Mouse (Mus musculus): Measurements from ENCODE around the gene Shq1.

Gene Shq1

GRCm38 (mm10) chr6:100670880-100671344 lies at the start of gene Shq1:
Gene Shq1 (minus strand): TSS chr6:100671157.
- DNase-seq (ENCODE audit: extremely low spot score, low spot score), result peak; percentile 83

GRCm38 (mm10) chr6:100720098-100720501 lies 49.1 kb upstream of the Shq1 start:
- DNase-seq (ENCODE audit: extremely low spot score, low spot score), result no peak

DNA sequence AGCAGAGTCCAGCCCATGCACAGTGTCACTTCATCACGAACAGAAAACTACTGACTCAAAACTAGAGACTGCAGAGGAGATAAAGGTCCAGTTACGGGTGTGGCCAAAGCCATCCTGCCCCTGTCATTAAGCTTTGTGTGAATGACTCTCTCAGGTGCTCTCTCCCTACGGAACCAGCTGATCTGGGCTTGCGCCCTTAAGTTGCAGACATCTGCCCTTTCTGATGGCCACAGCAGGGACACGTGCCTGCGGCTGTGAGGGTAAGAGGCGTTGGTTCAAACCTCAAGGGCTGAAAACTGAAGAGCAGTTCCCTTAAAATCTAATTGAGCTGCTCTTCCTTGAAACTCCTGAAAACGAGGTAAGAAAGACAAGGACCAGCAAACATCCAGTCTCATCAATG lies 45.9 kb upstream of the Shq1 start:
- DNase-seq (ENCODE audit: extremely low spot score, low spot score), result no peak

- DNase-seq (ENCODE audit: extremely low spot score, low spot score), result no peak
These were observed 45.2 kb upstream of the Shq1 start for GRCm38 (mm10) chr6:100716152-100716551.

GRCm38 (mm10) chr6:100715296-100715828 lies 44.4 kb upstream of the Shq1 start:
- no peak for DNase-seq (ENCODE audit: extremely low spot score, low spot score)

DNA sequence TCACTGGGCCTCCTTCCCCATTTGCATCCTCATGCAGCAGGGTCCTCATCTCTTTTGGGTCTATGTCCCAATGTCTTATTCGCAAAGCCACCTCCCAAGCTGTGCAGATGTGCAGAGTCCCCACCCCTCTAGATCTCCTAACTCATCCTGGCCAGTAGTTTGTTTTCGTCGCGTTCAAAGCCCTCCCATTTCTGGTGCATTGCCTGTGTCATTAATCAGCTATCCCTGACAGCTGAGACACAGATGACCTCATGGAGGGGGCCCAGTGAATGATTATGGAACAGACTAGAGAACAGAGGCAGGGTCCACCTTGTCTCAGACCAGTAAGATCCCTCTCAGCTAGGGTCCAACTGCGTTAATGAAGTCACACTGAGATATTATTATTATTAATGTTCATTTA lies 39.9 kb upstream of the Shq1 start:
- DNase-seq (ENCODE audit: extremely low spot score, low spot score), result no peak

- no peak for DNase-seq (ENCODE audit: extremely low spot score, low spot score)
These were observed 39.2 kb upstream of the Shq1 start for GRCm38 (mm10) chr6:100710170-100710569.

- DNase-seq (ENCODE audit: extremely low spot score, low spot score), result no peak
These were observed 38.5 kb upstream of the Shq1 start for GRCm38 (mm10) chr6:100709483-100709882.

DNA sequence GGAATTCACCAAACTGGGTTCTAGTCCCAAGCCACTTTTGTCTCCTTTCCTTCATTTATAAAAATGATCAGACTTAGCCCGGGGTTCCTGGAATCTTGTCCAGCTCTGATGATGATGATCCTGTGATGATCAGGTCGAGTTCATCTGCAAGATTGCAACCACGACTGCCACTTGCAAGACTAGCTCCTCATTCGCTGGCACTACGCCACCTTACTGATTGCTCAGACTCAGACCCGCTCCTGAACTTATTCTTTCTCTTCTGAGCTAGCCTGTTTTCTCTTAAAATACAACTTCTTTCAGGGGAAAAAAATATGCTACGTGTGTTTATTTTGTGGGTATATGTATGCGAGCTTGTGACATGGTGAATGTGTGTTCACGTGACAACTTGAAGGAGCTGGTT lies 38.0 kb upstream of the Shq1 start:
- DNase-seq (ENCODE audit: extremely low spot score, low spot score), result no peak

- DNase-seq (ENCODE audit: extremely low spot score, low spot score), result no peak
These were observed 37.3 kb upstream of the Shq1 start for GRCm38 (mm10) chr6:100708248-100708647.

DNA sequence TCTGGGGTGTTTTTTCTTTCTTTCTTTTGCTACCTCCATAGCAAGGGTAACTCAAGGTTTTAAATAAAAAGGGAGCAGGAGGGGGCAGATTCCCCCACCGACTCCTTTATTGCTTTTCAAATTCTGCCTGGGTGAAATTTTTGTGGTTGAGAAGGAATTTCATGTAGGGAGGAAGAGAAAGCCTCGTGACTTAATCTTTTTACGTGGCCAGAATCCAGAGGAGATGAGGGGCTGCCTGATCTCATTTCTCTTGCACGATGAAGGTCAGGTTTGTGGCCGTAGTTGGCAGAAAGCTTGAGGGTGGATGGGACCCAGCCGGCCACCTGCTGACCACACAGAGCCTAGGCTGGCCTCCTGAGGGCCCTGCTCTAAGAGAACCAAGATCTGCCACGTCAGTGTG lies 36.6 kb upstream of the Shq1 start:
- DNase-seq (ENCODE audit: extremely low spot score, low spot score), result no peak

GRCm38 (mm10) chr6:100706861-100707260 lies 35.9 kb upstream of the Shq1 start:
- DNase-seq (ENCODE audit: extremely low spot score, low spot score), result no peak

DNA sequence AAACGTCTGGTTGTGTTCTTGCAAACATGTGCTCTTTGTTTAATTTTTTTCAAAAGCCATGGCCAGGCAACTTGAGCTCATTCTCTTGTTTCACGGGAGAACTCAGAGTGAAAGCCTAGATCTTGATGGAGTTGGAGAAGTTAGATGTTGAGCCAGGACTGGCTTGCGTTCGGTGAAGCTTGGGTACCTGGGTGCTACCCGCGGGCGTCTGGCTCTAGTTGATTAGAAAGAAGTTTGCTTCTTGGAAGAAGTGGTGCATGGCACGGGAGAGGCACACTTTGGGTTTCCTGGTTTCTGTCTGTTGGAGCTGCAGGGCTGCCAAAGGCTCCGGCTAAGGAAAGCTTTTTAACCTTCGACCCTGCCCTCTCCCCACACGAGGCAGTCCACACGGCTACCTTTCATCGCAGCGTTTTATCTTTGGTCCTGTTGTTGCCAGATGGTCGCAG lies 34.4 kb upstream of the Shq1 start:
- DNase-seq (ENCODE audit: extremely low spot score, low spot score), result peak; percentile 75

DNA sequence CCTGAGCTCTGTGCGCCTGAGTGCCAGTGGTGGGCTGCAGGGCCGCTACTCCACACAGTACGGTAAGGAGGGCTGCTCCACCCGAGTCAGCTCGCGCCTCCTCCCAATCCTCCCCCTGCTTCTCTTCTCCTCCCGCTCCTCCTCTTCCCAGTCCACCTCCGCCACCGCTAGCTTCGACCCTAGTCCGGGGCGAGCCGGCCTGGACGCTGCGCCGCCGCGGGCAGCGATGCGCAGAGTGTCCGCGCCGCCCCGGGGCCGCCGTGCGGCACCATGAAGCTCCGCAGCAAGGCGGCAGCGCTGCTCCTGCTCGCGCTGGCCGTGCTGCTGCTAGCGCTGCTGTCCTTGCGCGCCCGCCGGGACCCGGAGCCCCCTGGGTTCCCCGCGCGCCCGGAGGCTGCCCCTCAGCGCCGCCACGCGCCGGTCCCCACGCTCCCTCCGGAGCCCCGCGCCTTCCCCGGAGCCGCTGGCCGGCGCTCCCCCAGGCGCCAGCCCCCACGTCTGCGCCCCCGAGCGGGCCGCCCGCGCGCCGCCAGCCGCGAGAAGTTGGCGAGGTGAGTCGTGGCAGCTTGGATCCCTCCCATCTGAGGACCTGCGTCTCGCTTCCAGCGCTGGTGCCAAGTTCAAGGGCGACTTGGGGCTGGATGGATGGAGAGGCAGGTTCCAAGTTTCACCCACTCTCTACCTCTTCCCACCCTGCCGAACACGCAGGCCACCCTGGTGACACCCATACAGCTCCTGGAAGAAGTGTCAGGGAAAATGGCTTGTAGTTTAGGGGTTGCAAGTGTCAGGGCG lies 33.8 kb upstream of the Shq1 start, which contains the start of gene Gxylt2:
Gene Gxylt2, plus strand, starts transcription at position 161 of the 792 bp plus-strand sequence.
- DNase-seq (ENCODE audit: extremely low spot score, low spot score), result peak; percentile 78

- DNase-seq (ENCODE audit: extremely low spot score, low spot score), result no peak
These were observed 33.2 kb upstream of the Shq1 start for GRCm38 (mm10) chr6:100704197-100704573.

GRCm38 (mm10) chr6:100700774-100701173 lies 29.8 kb upstream of the Shq1 start:
- DNase-seq (ENCODE audit: extremely low spot score, low spot score), result no peak

- no peak for DNase-seq (ENCODE audit: extremely low spot score, low spot score)
These were observed 29.0 kb upstream of the Shq1 start for GRCm38 (mm10) chr6:100699986-100700385.

- DNase-seq (ENCODE audit: extremely low spot score, low spot score), result no peak
These were observed 15.4 kb upstream of the Shq1 start for GRCm38 (mm10) chr6:100686341-100686740.

GRCm38 (mm10) chr6:100678636-100679035 lies 7.7 kb upstream of the Shq1 start:
- DNase-seq (ENCODE audit: extremely low spot score, low spot score), result no peak

DNA sequence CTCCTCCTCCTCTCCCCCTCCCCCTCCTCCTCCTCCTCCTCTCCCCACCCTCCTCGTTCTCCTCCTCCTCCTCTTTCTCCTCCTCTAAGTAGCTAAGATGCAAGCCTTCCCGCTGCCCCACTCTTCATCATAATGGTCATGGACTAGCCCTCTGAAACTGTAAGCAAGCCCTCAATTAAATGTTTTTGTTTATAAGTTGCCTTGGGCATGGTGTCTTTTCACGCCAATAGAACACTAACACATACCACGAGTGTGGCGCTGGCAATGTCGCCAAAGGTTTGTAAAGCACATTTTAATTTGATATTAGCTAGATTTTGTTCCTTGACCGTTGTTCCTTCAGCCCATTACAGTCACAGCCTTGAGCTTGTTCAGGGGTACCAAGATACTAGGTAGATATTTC lies 5.5 kb upstream of the Shq1 start:
- DNase-seq (ENCODE audit: extremely low spot score, low spot score), result no peak

DNA sequence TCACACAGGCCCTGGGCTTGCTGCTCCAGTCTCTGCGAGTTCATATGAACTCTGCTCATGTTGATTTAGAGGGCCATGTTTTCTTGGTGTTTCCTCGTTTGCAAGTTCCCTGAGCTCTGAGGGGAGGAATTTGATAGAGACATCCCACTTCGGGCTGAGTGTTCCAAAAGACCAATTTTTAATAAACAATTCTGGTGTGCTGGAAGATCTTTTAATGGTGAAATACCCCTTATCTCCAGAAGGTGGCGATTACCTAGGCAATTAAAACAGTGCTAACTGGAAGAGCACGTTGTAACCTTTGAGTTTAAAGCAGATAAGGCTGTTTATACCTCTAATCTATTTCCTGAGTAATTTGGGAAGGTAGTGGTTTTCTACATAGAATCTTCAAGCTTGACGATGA lies 4.0 kb upstream of the Shq1 start:
- DNase-seq (ENCODE audit: extremely low spot score, low spot score), result peak; percentile 14

GRCm38 (mm10) chr6:100671401-100671800 lies 444 bp upstream of the Shq1 start:
- no peak for DNase-seq (ENCODE audit: extremely low spot score, low spot score)

GRCm38 (mm10) chr6:100670370-100670841 lies 551 bp downstream of the Shq1 start:
- DNase-seq (ENCODE audit: extremely low spot score, low spot score), result peak; percentile 56

Data from neural tube, embryonic 10.5 days (tissue).